22 mouse cellular contexts compared by ENCODE assay signal in genomic region chr7:89483769-89484568, GRCm38 (mm10). TPM values are rescaled to one million over a fixed set of nuclear protein-coding genes. Genes with fewer than 3 reads are reported as not detected.
DNase-seq lines count a peak whose midpoint lies in the region; ATAC-seq and TF ChIP-seq lines count a peak whose summit lies in the region.
"Had no signal": no experiment of that assay in that cellular context is flagged by ENCODE, and none has a peak within 500 bp of the region (broad histone marks: within the 10 kb centered on the region; RNA-seq: fewer than 3 reads in every experiment).

No protein-coding gene starts in this region.

- no peak overlapping the region for H3K9ac ChIP-seq in forebrain, postnatal 0 days
- no peak overlapping the region for H3K9ac ChIP-seq in forebrain, embryonic 15.5 days (replicated peaks)
- no peak overlapping the region for H3K9ac ChIP-seq in kidney, embryonic 15.5 days
- H3K9ac ChIP-seq in lung, embryonic 15.5 days: no peak overlapping the region
- H3K9ac ChIP-seq in stomach, embryonic 15.5 days: no peak overlapping the region
- H3K9ac ChIP-seq in midbrain, embryonic 11.5 days (ENCODE audit: low read length): no peak overlapping the region
- H3K9ac ChIP-seq: embryonic facial prominence, embryonic 15.5 days; heart, embryonic 15.5 days had no signal

- H3K27me3 ChIP-seq in forebrain, postnatal 0 days (ENCODE audit: insufficient read depth, low read length): no peaks in the 10 kb centered on the region
- no peaks in the 10 kb centered on the region for H3K27me3 ChIP-seq in forebrain, embryonic 15.5 days
- H3K27me3 ChIP-seq in kidney, embryonic 15.5 days: no peaks in the 10 kb centered on the region
- no peaks in the 10 kb centered on the region for H3K27me3 ChIP-seq in lung, embryonic 15.5 days
- no peaks in the 10 kb centered on the region for H3K27me3 ChIP-seq in stomach, embryonic 15.5 days (replicated peaks)
- no peaks in the 10 kb centered on the region for H3K27me3 ChIP-seq in midbrain, embryonic 11.5 days (ENCODE audit: control insufficient read depth, insufficient read depth, low read length)
- H3K27me3 ChIP-seq: embryonic facial prominence, embryonic 15.5 days; heart, embryonic 15.5 days had no signal

- H3K4me1 ChIP-seq in forebrain, postnatal 0 days (ENCODE audit: insufficient read depth): no peaks in the 10 kb centered on the region
- H3K4me1 ChIP-seq in forebrain, embryonic 15.5 days: no peaks in the 10 kb centered on the region
- 0 out of 2 replicates have a peak, but pooled peaks cover 4% of the 10 kb centered on the region for H3K4me1 ChIP-seq in kidney, embryonic 15.5 days
- H3K4me1 ChIP-seq in lung, embryonic 15.5 days: peaks cover 17% of the 10 kb centered on the region
- peaks cover 9% of the 10 kb centered on the region; the same call in 1 of the 2 replicates for H3K4me1 ChIP-seq in stomach, embryonic 15.5 days
- no peaks in the 10 kb centered on the region for H3K4me1 ChIP-seq in midbrain, embryonic 11.5 days (ENCODE audit: control insufficient read depth, insufficient read depth, low read length)
- H3K4me1 ChIP-seq: heart, embryonic 15.5 days; hindbrain, embryonic 10.5 days had no signal

- H3K4me3 ChIP-seq in forebrain, postnatal 0 days (ENCODE audit: low read depth, low read length): no peak overlapping the region
- H3K4me3 ChIP-seq in forebrain, embryonic 15.5 days: no peak overlapping the region
- H3K4me3 ChIP-seq in kidney, embryonic 15.5 days (replicated peaks): no peak overlapping the region
- H3K4me3 ChIP-seq in lung, embryonic 15.5 days: no peak overlapping the region
- H3K4me3 ChIP-seq in stomach, embryonic 15.5 days (replicated peaks): no peak overlapping the region
- H3K4me3 ChIP-seq in midbrain, embryonic 11.5 days (ENCODE audit: low read depth, low read length): no peak overlapping the region
- H3K4me3 ChIP-seq: embryonic facial prominence, embryonic 15.5 days; heart, embryonic 15.5 days; hindbrain, embryonic 10.5 days; left cerebral cortex, adult 2 months; limb, embryonic 10.5 days had no signal

- H3K36me3 ChIP-seq in forebrain, postnatal 0 days (ENCODE audit: insufficient read depth): no peaks in the 10 kb centered on the region
- no peaks in the 10 kb centered on the region for H3K36me3 ChIP-seq in forebrain, embryonic 15.5 days
- H3K36me3 ChIP-seq in kidney, embryonic 15.5 days: no peaks in the 10 kb centered on the region
- H3K36me3 ChIP-seq in lung, embryonic 15.5 days: no peaks in the 10 kb centered on the region
- H3K36me3 ChIP-seq in stomach, embryonic 15.5 days: no peaks in the 10 kb centered on the region
- H3K36me3 ChIP-seq in midbrain, embryonic 11.5 days (ENCODE audit: control insufficient read depth, insufficient read depth, low read length): no peaks in the 10 kb centered on the region
- H3K36me3 ChIP-seq: embryonic facial prominence, embryonic 15.5 days; G1E; heart, embryonic 15.5 days; hindbrain, embryonic 10.5 days; limb, embryonic 10.5 days had no signal

- no peak overlapping the region for H3K4me2 ChIP-seq in forebrain, postnatal 0 days (ENCODE audit: low read depth)
- no peak overlapping the region for H3K4me2 ChIP-seq in forebrain, embryonic 15.5 days (replicated peaks)
- no peak overlapping the region for H3K4me2 ChIP-seq in kidney, embryonic 15.5 days
- H3K4me2 ChIP-seq in lung, embryonic 15.5 days: peak overlapping the region; percentile 6; the same call in 1 of the 2 replicates
- H3K4me2 ChIP-seq in stomach, embryonic 15.5 days: no peak overlapping the region; the same call in 1 of the 2 replicates
- H3K4me2 ChIP-seq in midbrain, embryonic 11.5 days: no peak overlapping the region
- H3K4me2 ChIP-seq: embryonic facial prominence, embryonic 15.5 days; heart, embryonic 15.5 days; liver, embryonic 11.5 days had no signal

- no peak for TF ChIP-seq CTCF in forebrain, postnatal 0 days (IDR thresholded peaks at IDR 0.05; ENCODE audit: low read depth)

- DNase-seq in forebrain, postnatal 0 days: no peak
- DNase-seq in kidney, postnatal 10 days: no peak
- no peak for DNase-seq in cerebellum, adult 9-10 months
- DNase-seq in midbrain, embryonic 11.5 days (ENCODE audit: low spot score, missing footprints): no peak
- DNase-seq: adrenal gland, postnatal 36 days; cerebellum, adult 11-12 months; cerebellum, postnatal 25 days; kidney, postnatal 36 days; right cerebral cortex, postnatal 25 days; thymus, postnatal 36 days had no signal

- WGBS in forebrain, postnatal 0 days: 68% methylated on average over 7 of the region's 7 CpGs
- WGBS in forebrain, embryonic 15.5 days: 82% methylated on average over 7 of the region's 7 CpGs
- WGBS in kidney, embryonic 15.5 days: 50% methylated on average over 7 of the region's 7 CpGs
- WGBS in lung, embryonic 15.5 days: 20% methylated on average over 7 of the region's 7 CpGs
- WGBS in stomach, embryonic 15.5 days: 42% methylated on average over 7 of the region's 7 CpGs
- WGBS in midbrain, embryonic 11.5 days: 71% methylated on average over 7 of the region's 7 CpGs

- ATAC-seq in forebrain, postnatal 0 days: peak; percentile 43; the same call in 1 of the 2 replicates
- no peak for ATAC-seq in forebrain, embryonic 15.5 days (replicated peaks)
- ATAC-seq in kidney, embryonic 15.5 days (replicated peaks; ENCODE audit: low FRiP score): peak; percentile 29; the same call in 1 of the 2 replicates
- ATAC-seq in lung, embryonic 15.5 days (ENCODE audit: borderline replicate concordance, extremely low read depth, low FRiP score, low TSS enrichment): peak; percentile 81
- ATAC-seq in stomach, embryonic 15.5 days (ENCODE audit: insufficient read depth, low FRiP score, low read depth): peak; percentile 47; the same call in 1 of the 2 replicates
- no peak for ATAC-seq in midbrain, embryonic 11.5 days (ENCODE audit: low FRiP score)

- H3K27ac ChIP-seq in forebrain, postnatal 0 days (ENCODE audit: low read depth, low read length): no peak overlapping the region
- no peak overlapping the region for H3K27ac ChIP-seq in forebrain, embryonic 15.5 days (replicated peaks)
- H3K27ac ChIP-seq in kidney, embryonic 15.5 days: 0 out of 2 replicates have a peak overlapping the region, but pooled peaks have one; percentile 19
- H3K27ac ChIP-seq in lung, embryonic 15.5 days: no peak overlapping the region; the same call in 1 of the 2 replicates
- no peak overlapping the region for H3K27ac ChIP-seq in stomach, embryonic 15.5 days
- H3K27ac ChIP-seq in midbrain, embryonic 11.5 days (ENCODE audit: low read depth, low read length): no peak overlapping the region
- H3K27ac ChIP-seq: embryonic facial prominence, embryonic 15.5 days; heart, embryonic 15.5 days; hindbrain, embryonic 10.5 days; left cerebral cortex, adult 2 months; limb, embryonic 10.5 days had no signal

- no peaks in the 10 kb centered on the region for H3K9me3 ChIP-seq in forebrain, postnatal 0 days (ENCODE audit: low read length)
- no peaks in the 10 kb centered on the region for H3K9me3 ChIP-seq in forebrain, embryonic 15.5 days
- no peaks in the 10 kb centered on the region for H3K9me3 ChIP-seq in kidney, embryonic 15.5 days (replicated peaks)
- H3K9me3 ChIP-seq in lung, embryonic 15.5 days: no peaks in the 10 kb centered on the region
- no peaks in the 10 kb centered on the region for H3K9me3 ChIP-seq in stomach, embryonic 15.5 days
- no peaks in the 10 kb centered on the region for H3K9me3 ChIP-seq in midbrain, embryonic 11.5 days (ENCODE audit: control insufficient read depth, low read length)
- H3K9me3 ChIP-seq: G1E; heart, embryonic 15.5 days; limb, embryonic 10.5 days had no signal

RNA-seq across cellular contexts. Expression of gene Prss23, which starts 43.0 kb away (rescaled TPM):
- 9.0 and 18.1 TPM in 2 replicates for total RNA-seq in forebrain, postnatal 0 days (2014; rRNA removed)
- 9.7 and 11.5 TPM in 2 replicates for polyA plus RNA-seq in forebrain, postnatal 0 days (2015; fragmentation: Nextera tagmentation; extraction: Ambion mirVana)
- polyA plus RNA-seq in forebrain, embryonic 15.5 days (2015; fragmentation: Nextera tagmentation; extraction: Ambion mirVana): 10.6 and 12.5 TPM in 2 replicates
- polyA plus RNA-seq in kidney, embryonic 15.5 days (2015; fragmentation: Nextera tagmentation; extraction: Ambion mirVana): 90.8 and 93.4 TPM in 2 replicates
- 42.4 and 46.3 TPM in 2 replicates for polyA plus RNA-seq in lung, embryonic 15.5 days (2015; fragmentation: Nextera tagmentation; extraction: Ambion mirVana)
- 65.8 and 73.6 TPM in 2 replicates for polyA plus RNA-seq in stomach, embryonic 15.5 days (2015; fragmentation: Nextera tagmentation; extraction: Ambion mirVana)
- polyA plus RNA-seq in midbrain, embryonic 11.5 days (2014; fragmentation: Nextera tagmentation; extraction: Ambion mirVana): 34.9 and 36.1 TPM in 2 replicates
- total RNA-seq: granulocyte monocyte progenitor cell, adult 5-6 weeks had no signal
- polyA plus RNA-seq: G1E had no signal

Comparison
In these comparisons a context has a peak if more than half of its experiments do, and no peak if none do; other contexts are left out.
1. ATAC-seq: peak in forebrain, postnatal 0 days (single experiment), kidney, embryonic 15.5 days (single experiment), lung, embryonic 15.5 days (single experiment) and stomach, embryonic 15.5 days (single experiment); none in forebrain, embryonic 15.5 days (single experiment) and midbrain, embryonic 11.5 days (single experiment).